26 mouse cellular contexts compared by ENCODE assay signal in the genomic region with DNA sequence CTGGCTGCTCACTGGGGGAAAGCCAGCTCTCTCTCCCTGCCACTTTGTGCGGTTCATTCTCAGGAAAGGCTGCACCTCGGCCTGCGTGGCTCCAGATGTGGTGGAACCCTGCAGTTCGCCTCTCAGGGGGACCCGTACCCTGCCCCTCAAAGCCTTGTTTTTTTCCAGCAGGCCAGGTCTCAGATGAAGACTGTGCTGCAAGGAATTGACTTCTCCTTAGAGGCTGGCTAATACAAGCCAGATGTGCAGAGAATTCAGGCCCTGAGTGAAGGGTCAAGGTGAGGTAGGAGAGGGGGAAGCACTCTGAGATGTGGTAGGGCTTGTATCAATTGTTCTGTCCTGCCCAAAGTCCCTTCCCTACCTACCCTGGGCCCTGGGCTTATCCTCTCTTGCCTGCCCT.
DNase-seq lines count a peak whose midpoint lies in the region; ATAC-seq lines count a peak whose summit lies in the region.
"Had no signal": no experiment of that assay in that cellular context is flagged by ENCODE, and none has a peak within 500 bp of the region (broad histone marks: within the 10 kb centered on the region; RNA-seq: fewer than 3 reads in every experiment).

No protein-coding gene starts in this region.

- H3K9me3 ChIP-seq in forebrain, embryonic 10.5 days, result no peaks in the 10 kb centered on the region
- H3K9me3 ChIP-seq in forebrain, embryonic 14.5 days (replicated peaks; ENCODE audit: control insufficient read depth, low read length), result no peaks in the 10 kb centered on the region
- H3K9me3 ChIP-seq in neural tube, embryonic 11.5 days (ENCODE audit: control insufficient read depth, low read length), result no peaks in the 10 kb centered on the region
- no peaks in the 10 kb centered on the region for H3K9me3 ChIP-seq in neural tube, embryonic 15.5 days (replicated peaks)
- H3K9me3 ChIP-seq in embryonic facial prominence, embryonic 14.5 days (ENCODE audit: control insufficient read depth, low read length), result no peaks in the 10 kb centered on the region
- no peaks in the 10 kb centered on the region for H3K9me3 ChIP-seq in limb, embryonic 13.5 days
- H3K9me3 ChIP-seq: forebrain, embryonic 15.5 days; hindbrain, embryonic 15.5 days; liver, embryonic 12.5 days; neural tube, embryonic 13.5 days had no signal

- H3K4me3 ChIP-seq in forebrain, embryonic 10.5 days, result no peak overlapping the region
- no peak overlapping the region for H3K4me3 ChIP-seq in forebrain, embryonic 14.5 days (ENCODE audit: low read depth, low read length)
- H3K4me3 ChIP-seq in neural tube, embryonic 11.5 days (ENCODE audit: low read depth, low read length), result no peak overlapping the region
- no peak overlapping the region for H3K4me3 ChIP-seq in neural tube, embryonic 15.5 days (replicated peaks)
- no peak overlapping the region for H3K4me3 ChIP-seq in embryonic facial prominence, embryonic 14.5 days (ENCODE audit: low read depth, low read length)
- no peak overlapping the region for H3K4me3 ChIP-seq in limb, embryonic 13.5 days
- H3K4me3 ChIP-seq: erythroblast, embryonic 14.5 days; forebrain, embryonic 15.5 days; hindbrain, embryonic 15.5 days; liver, embryonic 12.5 days; neural tube, embryonic 13.5 days had no signal

- no peaks in the 10 kb centered on the region for H3K27me3 ChIP-seq in forebrain, embryonic 10.5 days (ENCODE audit: poor library complexity, severe bottlenecking)
- no peaks in the 10 kb centered on the region for H3K27me3 ChIP-seq in forebrain, embryonic 14.5 days (replicated peaks; ENCODE audit: control insufficient read depth, insufficient read depth, low read length)
- H3K27me3 ChIP-seq in neural tube, embryonic 11.5 days (ENCODE audit: control insufficient read depth, insufficient read depth, low read length), result no peaks in the 10 kb centered on the region
- H3K27me3 ChIP-seq in neural tube, embryonic 15.5 days (replicated peaks), result no peaks in the 10 kb centered on the region
- no peaks in the 10 kb centered on the region for H3K27me3 ChIP-seq in embryonic facial prominence, embryonic 14.5 days (replicated peaks; ENCODE audit: control insufficient read depth, insufficient read depth, low read length)
- H3K27me3 ChIP-seq in limb, embryonic 13.5 days, result peaks cover 14% of the 10 kb centered on the region
- H3K27me3 ChIP-seq: forebrain, embryonic 15.5 days; hindbrain, embryonic 15.5 days; liver, embryonic 12.5 days; neural tube, embryonic 13.5 days had no signal

- WGBS in forebrain, embryonic 10.5 days, result 60% methylated on average over 5 of the region's 5 CpGs
- 70% methylated on average over 5 of the region's 5 CpGs for WGBS in forebrain, embryonic 14.5 days
- 54% methylated on average over 5 of the region's 5 CpGs for WGBS in neural tube, embryonic 11.5 days
- whole genome bisulfite sequencing in neural tube, embryonic 15.5 days, result 77% methylated on average over 5 of the region's 5 CpGs
- WGBS in embryonic facial prominence, embryonic 14.5 days, result 32% methylated on average over 5 of the region's 5 CpGs
- 7% methylated on average over 5 of the region's 5 CpGs for WGBS in limb, embryonic 13.5 days

- no peak overlapping the region for H3K9ac ChIP-seq in forebrain, embryonic 14.5 days (ENCODE audit: low read length)
- H3K9ac ChIP-seq in neural tube, embryonic 11.5 days (ENCODE audit: low read length), result no peak overlapping the region
- no peak overlapping the region for H3K9ac ChIP-seq in neural tube, embryonic 15.5 days (replicated peaks)
- no peak overlapping the region for H3K9ac ChIP-seq in embryonic facial prominence, embryonic 14.5 days (ENCODE audit: low read depth, low read length)
- no peak overlapping the region for H3K9ac ChIP-seq in limb, embryonic 13.5 days
- H3K9ac ChIP-seq: forebrain, embryonic 15.5 days; hindbrain, embryonic 15.5 days; liver, embryonic 12.5 days; neural tube, embryonic 13.5 days had no signal

- H3K4me1 ChIP-seq in forebrain, embryonic 10.5 days, result peaks cover 16% of the 10 kb centered on the region
- no peaks in the 10 kb centered on the region for H3K4me1 ChIP-seq in forebrain, embryonic 14.5 days (ENCODE audit: control insufficient read depth, insufficient read depth, low read length)
- H3K4me1 ChIP-seq in neural tube, embryonic 11.5 days (ENCODE audit: control insufficient read depth, insufficient read depth, low read length), result no peaks in the 10 kb centered on the region
- H3K4me1 ChIP-seq in neural tube, embryonic 15.5 days, result no peaks in the 10 kb centered on the region
- H3K4me1 ChIP-seq in embryonic facial prominence, embryonic 14.5 days (ENCODE audit: control insufficient read depth, insufficient read depth, low read length), result peaks cover 17% of the 10 kb centered on the region
- peaks cover 37% of the 10 kb centered on the region for H3K4me1 ChIP-seq in limb, embryonic 13.5 days
- H3K4me1 ChIP-seq: forebrain, embryonic 15.5 days; hindbrain, embryonic 15.5 days; liver, embryonic 12.5 days; neural tube, embryonic 13.5 days had no signal

- H3K27ac ChIP-seq in forebrain, embryonic 10.5 days, result peak overlapping the region; percentile 56
- H3K27ac ChIP-seq in forebrain, embryonic 14.5 days (ENCODE audit: low read depth, low read length), result no peak overlapping the region
- no peak overlapping the region for H3K27ac ChIP-seq in neural tube, embryonic 11.5 days (ENCODE audit: low read depth, low read length)
- no peak overlapping the region for H3K27ac ChIP-seq in neural tube, embryonic 15.5 days (replicated peaks)
- H3K27ac ChIP-seq in embryonic facial prominence, embryonic 14.5 days (replicated peaks; ENCODE audit: low read depth, low read length), result no peak overlapping the region
- peak overlapping the region; percentile 2; the same call in 1 of the 2 replicates for H3K27ac ChIP-seq in limb, embryonic 13.5 days
- H3K27ac ChIP-seq: forebrain, embryonic 15.5 days; hindbrain, embryonic 15.5 days; liver, embryonic 12.5 days; neural tube, embryonic 13.5 days had no signal

- no peaks in the 10 kb centered on the region for H3K36me3 ChIP-seq in forebrain, embryonic 10.5 days (replicated peaks)
- H3K36me3 ChIP-seq in forebrain, embryonic 14.5 days (ENCODE audit: control insufficient read depth, insufficient read depth, low read length), result no peaks in the 10 kb centered on the region
- no peaks in the 10 kb centered on the region for H3K36me3 ChIP-seq in neural tube, embryonic 11.5 days (ENCODE audit: control insufficient read depth, insufficient read depth, low read length)
- no peaks in the 10 kb centered on the region for H3K36me3 ChIP-seq in neural tube, embryonic 15.5 days
- no peaks in the 10 kb centered on the region for H3K36me3 ChIP-seq in embryonic facial prominence, embryonic 14.5 days (ENCODE audit: control insufficient read depth, insufficient read depth, low read length)
- H3K36me3 ChIP-seq in limb, embryonic 13.5 days, result no peaks in the 10 kb centered on the region
- H3K36me3 ChIP-seq: forebrain, embryonic 15.5 days; hindbrain, embryonic 15.5 days; liver, embryonic 12.5 days; neural tube, embryonic 13.5 days had no signal

- ATAC-seq in forebrain, embryonic 14.5 days, result no peak
- ATAC-seq in neural tube, embryonic 11.5 days (ENCODE audit: insufficient read depth, low FRiP score, low TSS enrichment), result no peak
- ATAC-seq in neural tube, embryonic 15.5 days (ENCODE audit: low FRiP score), result no peak
- peak; percentile 50; the same call in 1 of the 2 replicates for ATAC-seq in embryonic facial prominence, embryonic 14.5 days (ENCODE audit: low read depth)
- no peak for ATAC-seq in limb, embryonic 13.5 days (ENCODE audit: low FRiP score, low read depth)
- ATAC-seq: CD4-positive, CD25-positive, alpha-beta regulatory T cell, adult 4 months; forebrain, embryonic 15.5 days; liver, embryonic 12.5 days had no signal

- H3K4me2 ChIP-seq in forebrain, embryonic 14.5 days (ENCODE audit: low read length), result no peak overlapping the region
- H3K4me2 ChIP-seq in neural tube, embryonic 11.5 days (ENCODE audit: low read depth), result no peak overlapping the region
- H3K4me2 ChIP-seq in neural tube, embryonic 15.5 days, result no peak overlapping the region
- no peak overlapping the region for H3K4me2 ChIP-seq in embryonic facial prominence, embryonic 14.5 days (ENCODE audit: low read depth, low read length)
- no peak overlapping the region; the same call in 1 of the 2 replicates for H3K4me2 ChIP-seq in limb, embryonic 13.5 days (replicated peaks)
- H3K4me2 ChIP-seq: forebrain, embryonic 15.5 days; hindbrain, embryonic 15.5 days; liver, embryonic 12.5 days; neural tube, embryonic 13.5 days had no signal

- no peak for DNase-seq in forebrain, embryonic 10.5 days (ENCODE audit: extremely low spot score, low spot score)
- DNase-seq in forebrain, embryonic 14.5 days (ENCODE audit: low spot score), result no peak
- peak; percentile 19 for DNase-seq in neural tube, embryonic 11.5 days (ENCODE audit: low spot score)
- DNase-seq in embryonic facial prominence, embryonic 14.5 days (ENCODE audit: low spot score), result no peak
- DNase-seq in lung, postnatal 25 days (ENCODE audit: low spot score), result no peak
- DNase-seq in neural tube, embryonic 10.5 days (ENCODE audit: extremely low spot score, low spot score), result no peak
- DNase-seq: adrenal gland, postnatal 36 days; cerebellum, adult 9-10 months; gastrocnemius, postnatal 10 days; heart, adult 18-20 months; heart, postnatal 36 days; kidney, adult 2 months; kidney, postnatal 14 days; left cerebral cortex, postnatal 4 days; lung, adult 18-20 months; lung, postnatal 36 days; thymus, adult 18-20 months; thymus, postnatal 36 days had no signal

Comparison
In these comparisons a context has a peak if more than half of its experiments do, and no peak if none do; other contexts are left out.
1. H3K27ac ChIP-seq: peak in forebrain, embryonic 10.5 days (single experiment) and limb, embryonic 13.5 days (single experiment); none in forebrain, embryonic 14.5 days (single experiment), neural tube, embryonic 11.5 days (single experiment), neural tube, embryonic 15.5 days (single experiment) and embryonic facial prominence, embryonic 14.5 days (single experiment).